Mouse (Mus musculus): ENCODE results near the gene Hmgn1. TPM values are rescaled to one million over a fixed set of nuclear protein-coding genes. Genes with fewer than 3 reads are reported as not detected.

The Hmgn1 gene
- polyA plus RNA-seq (2012; ENCODE audit: insufficient read depth, low replicate concordance) = 9.3 and 59.4 TPM in 2 replicates

DNA sequence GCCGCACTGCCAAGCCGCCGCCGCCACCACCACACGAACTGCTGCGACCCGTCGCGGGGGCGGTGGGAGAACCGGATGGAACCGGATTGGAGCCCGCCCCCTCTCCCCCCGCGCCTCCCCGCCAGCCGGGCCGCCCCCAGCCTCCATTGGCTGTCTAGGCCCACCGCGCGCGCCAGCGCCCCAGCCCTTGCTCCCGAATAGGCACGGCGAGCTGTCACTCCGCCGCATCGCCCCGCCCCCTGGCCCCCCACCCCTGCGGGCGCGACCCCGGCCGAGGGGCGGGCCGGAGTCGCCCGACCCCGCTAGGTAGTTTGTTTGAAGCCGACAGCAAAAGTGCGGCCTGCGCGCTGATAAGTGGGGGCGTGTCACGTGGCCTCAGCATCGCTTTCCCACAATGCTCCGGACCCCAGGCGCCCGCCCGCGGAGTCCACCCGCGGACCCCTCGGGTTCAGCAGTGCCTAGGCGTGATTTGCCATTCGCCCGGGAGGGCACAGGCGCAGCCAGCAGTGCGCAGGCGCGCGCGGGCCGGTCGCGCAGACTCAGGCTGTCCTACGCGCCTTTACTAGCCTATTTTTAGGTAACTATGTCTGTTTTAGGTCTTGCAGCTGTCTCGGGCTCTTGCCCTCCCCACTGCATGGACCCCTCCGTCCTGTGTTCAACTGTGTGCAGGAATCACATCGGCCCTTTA is at the start of gene Hmgn1:
Gene Hmgn1, minus strand, starts transcription at position 73 of the 688 bp plus-strand sequence.
- no peaks in the 10 kb centered on the region for H3K9me3 ChIP-seq
- peaks cover 29% of the 10 kb centered on the region for H3K36me3 ChIP-seq (replicated peaks; ENCODE audit: low read length)
- peaks cover 34% of the 10 kb centered on the region for H3K4me1 ChIP-seq
- peaks cover 37% of the 10 kb centered on the region for H3K27me3 ChIP-seq (replicated peaks)
- peak within 1 kb of the TSS; percentile 94 for H3K4me3 ChIP-seq (replicated peaks)
- TF ChIP-seq GATA1 (IDR thresholded peaks at IDR 0.05; ENCODE audit: borderline replicate concordance, low read length) = no peak
- TF ChIP-seq FLI1 (IDR thresholded peaks at IDR 0.05; ENCODE audit: low read length) = no peak

DNA sequence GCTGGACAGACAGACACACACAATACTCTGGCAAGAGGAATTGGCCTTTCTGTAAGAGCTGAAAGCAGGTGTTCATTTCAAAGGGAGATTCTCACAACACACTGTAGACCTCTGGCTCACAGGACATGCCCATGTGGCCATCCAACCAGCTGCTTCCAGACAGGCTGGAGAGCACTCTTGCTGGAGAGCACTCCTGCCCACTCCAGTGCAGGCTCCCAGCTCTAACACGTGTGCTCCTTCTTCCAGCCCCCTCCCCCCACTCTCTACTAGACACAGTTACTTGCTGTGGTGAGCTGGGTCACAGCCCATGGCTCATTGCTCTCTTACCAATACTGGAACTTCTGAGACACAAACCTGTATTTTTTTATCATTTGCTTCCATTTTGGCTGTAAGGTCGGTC is 47.9 kb upstream of the Hmgn1 start:
- Histone ChIP-seq H3K9me3 (peaks cover 23% of the 10 kb centered on the region), H3K4me1 (no peaks in the 10 kb centered on the region), H3K4me3 (replicated peaks) (no peak overlapping the region), H3K36me3 (replicated peaks; ENCODE audit: low read length) (no peaks in the 10 kb centered on the region), H3K27me3 (replicated peaks) (peaks cover 8% of the 10 kb centered on the region)
- TF ChIP-seq FLI1 (IDR thresholded peaks at IDR 0.05; ENCODE audit: low read length) = no peak
- no peak for TF ChIP-seq GATA1 (IDR thresholded peaks at IDR 0.05; ENCODE audit: borderline replicate concordance, low read length)

DNA sequence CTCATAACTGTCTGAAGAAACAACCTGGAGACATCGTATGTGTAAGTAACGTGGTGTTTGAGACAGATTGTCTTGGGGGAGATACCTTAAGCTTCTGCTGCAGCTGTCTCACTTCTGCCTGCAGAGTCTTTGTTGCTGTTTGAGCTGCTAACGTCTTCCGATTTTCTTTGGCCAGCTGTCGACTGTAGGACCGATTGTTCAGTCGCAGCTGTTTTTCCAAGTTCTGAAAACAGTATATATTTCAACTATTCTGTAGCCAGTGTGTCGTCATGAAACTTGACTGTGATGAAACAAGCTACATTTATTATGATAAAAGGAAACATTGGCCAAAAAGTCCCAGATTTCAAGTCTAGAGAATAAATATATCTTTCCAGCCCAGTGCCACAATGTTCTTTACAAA is 46.1 kb upstream of the Hmgn1 start:
- H3K9me3 ChIP-seq = peaks cover 8% of the 10 kb centered on the region
- H3K27me3 ChIP-seq (replicated peaks) = peaks cover 12% of the 10 kb centered on the region
- H3K4me1 ChIP-seq = peaks cover 4% of the 10 kb centered on the region
- H3K4me3 ChIP-seq (replicated peaks) = no peak overlapping the region
- no peaks in the 10 kb centered on the region for H3K36me3 ChIP-seq (replicated peaks; ENCODE audit: low read length)
- TF ChIP-seq GATA1 (IDR thresholded peaks at IDR 0.05; ENCODE audit: borderline replicate concordance, low read length) = no peak
- no peak for TF ChIP-seq FLI1 (IDR thresholded peaks at IDR 0.05; ENCODE audit: low read length)

DNA sequence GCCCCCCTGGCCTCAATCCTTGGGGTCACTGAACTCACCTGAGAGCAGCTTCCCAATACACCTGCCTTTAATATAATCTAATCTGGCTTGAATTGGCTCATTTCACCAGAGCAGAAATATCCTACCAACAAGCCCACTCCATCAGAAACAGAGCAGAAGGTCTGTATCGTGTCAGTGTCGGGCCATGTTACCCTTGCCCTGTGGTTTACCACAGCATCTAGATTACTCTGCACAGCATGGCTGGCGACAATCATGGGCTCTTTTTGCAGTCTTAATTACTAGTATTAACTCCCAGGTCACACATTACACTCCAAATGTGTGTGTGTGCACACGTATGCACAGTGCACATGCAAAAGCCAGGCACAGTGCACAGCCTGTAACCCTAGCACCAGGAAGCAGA is 41.3 kb upstream of the Hmgn1 start:
- H3K36me3 ChIP-seq (replicated peaks; ENCODE audit: low read length) = no peaks in the 10 kb centered on the region

DNA sequence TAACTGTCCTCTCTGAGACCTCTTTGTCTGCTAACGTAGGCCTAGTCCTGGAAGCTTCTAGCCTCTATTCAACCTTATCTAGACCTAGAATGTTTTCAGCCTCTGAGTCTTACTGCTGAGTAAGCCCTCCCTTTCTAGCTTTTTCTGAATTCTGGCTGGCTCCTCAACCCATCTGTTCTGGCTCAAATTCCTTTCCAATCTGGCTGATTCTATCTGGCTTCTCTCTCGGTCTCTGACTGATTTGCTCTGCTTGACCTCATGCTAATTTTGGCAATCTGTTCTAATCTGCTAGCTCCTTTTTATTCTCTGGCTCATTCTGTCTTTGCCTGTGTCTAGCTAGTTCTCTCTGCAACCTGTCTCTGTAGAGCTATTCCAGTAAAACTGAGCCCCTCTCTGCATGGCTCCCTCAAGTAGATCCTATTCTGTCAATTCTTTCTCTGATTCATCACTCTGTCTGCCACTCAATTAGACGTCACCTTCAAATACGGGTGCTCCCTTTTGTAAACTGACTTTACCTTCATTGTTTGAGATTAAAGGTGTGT is 38.3 kb upstream of the Hmgn1 start:
- Histone ChIP-seq H3K27me3 (replicated peaks) (peaks cover 11% of the 10 kb centered on the region), H3K9me3 (peaks cover 10% of the 10 kb centered on the region; the same call in 1 of the 2 replicates), H3K36me3 (replicated peaks; ENCODE audit: low read length) (no peaks in the 10 kb centered on the region), H3K4me1 (peaks cover 5% of the 10 kb centered on the region), H3K4me3 (replicated peaks) (no peak overlapping the region)
- no peak for TF ChIP-seq GATA1 (IDR thresholded peaks at IDR 0.05; ENCODE audit: borderline replicate concordance, low read length)
- no peak for TF ChIP-seq FLI1 (IDR thresholded peaks at IDR 0.05; ENCODE audit: low read length)

More for the DNA sequence above, 41.3 kb upstream of the Hmgn1 start:
- TF ChIP-seq GATA1 (IDR thresholded peaks at IDR 0.05; ENCODE audit: borderline replicate concordance, low read length) (no peak), FLI1 (IDR thresholded peaks at IDR 0.05; ENCODE audit: low read length) (no peak)
- Histone ChIP-seq H3K27me3 (replicated peaks) (peaks cover 9% of the 10 kb centered on the region), H3K4me1 (peaks cover 5% of the 10 kb centered on the region), H3K9me3 (peaks cover 10% of the 10 kb centered on the region; the same call in 1 of the 2 replicates), H3K4me3 (replicated peaks) (no peak overlapping the region)

DNA sequence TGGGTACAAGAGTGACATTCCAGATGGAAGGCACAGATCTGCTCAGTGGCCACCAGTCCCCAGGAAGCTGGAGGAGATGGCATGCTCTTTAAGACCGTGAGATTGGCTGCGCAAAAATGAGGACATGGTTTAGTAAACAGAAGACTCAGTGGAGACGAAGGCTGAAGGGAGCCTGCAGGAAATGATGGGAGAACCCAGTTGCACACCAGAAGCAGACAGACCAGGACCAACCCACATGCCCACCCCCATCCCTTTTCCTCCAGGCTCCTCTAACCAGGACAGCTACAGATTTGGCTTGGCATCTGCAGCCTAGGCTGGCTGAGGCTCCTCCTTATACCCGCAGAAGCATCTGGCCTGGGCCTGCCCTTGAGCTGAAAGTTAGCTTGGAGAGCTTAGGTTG is 33.8 kb upstream of the Hmgn1 start:
- peaks cover 19% of the 10 kb centered on the region for H3K27me3 ChIP-seq (replicated peaks)
- peaks cover 10% of the 10 kb centered on the region for H3K9me3 ChIP-seq
- TF ChIP-seq GATA1 (IDR thresholded peaks at IDR 0.05; ENCODE audit: borderline replicate concordance, low read length) = no peak
- no peak for TF ChIP-seq FLI1 (IDR thresholded peaks at IDR 0.05; ENCODE audit: low read length)
- no peak overlapping the region for H3K4me3 ChIP-seq (replicated peaks)
- H3K36me3 ChIP-seq (replicated peaks; ENCODE audit: low read length) = peaks cover 26% of the 10 kb centered on the region
- peaks cover 14% of the 10 kb centered on the region for H3K4me1 ChIP-seq

DNA sequence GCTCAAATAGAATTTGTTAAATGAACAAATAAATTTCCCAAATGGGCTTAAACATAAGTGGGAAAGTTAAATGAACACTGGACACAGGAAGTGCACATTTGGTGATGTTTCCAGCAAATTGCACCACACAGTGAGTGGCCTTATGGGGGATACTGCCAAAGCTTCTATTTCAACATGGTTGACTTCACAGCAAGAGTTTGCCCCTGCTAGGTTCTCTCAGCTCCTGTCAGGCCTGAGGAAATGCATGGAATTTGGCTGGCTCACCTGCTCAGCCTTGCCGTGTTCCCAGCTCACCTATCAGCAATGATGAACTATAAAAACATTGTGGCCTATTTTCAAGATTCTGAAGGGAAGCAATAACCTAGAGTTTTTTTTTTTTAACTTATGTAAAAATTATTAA is 33.4 kb upstream of the Hmgn1 start:
- Histone ChIP-seq H3K9me3 (peaks cover 8% of the 10 kb centered on the region), H3K36me3 (replicated peaks; ENCODE audit: low read length) (peaks cover 29% of the 10 kb centered on the region), H3K4me1 (peaks cover 14% of the 10 kb centered on the region), H3K27me3 (replicated peaks) (peaks cover 16% of the 10 kb centered on the region), H3K4me3 (replicated peaks) (no peak overlapping the region)
- TF ChIP-seq GATA1 (IDR thresholded peaks at IDR 0.05; ENCODE audit: borderline replicate concordance, low read length) = no peak
- no peak for TF ChIP-seq FLI1 (IDR thresholded peaks at IDR 0.05; ENCODE audit: low read length)

DNA sequence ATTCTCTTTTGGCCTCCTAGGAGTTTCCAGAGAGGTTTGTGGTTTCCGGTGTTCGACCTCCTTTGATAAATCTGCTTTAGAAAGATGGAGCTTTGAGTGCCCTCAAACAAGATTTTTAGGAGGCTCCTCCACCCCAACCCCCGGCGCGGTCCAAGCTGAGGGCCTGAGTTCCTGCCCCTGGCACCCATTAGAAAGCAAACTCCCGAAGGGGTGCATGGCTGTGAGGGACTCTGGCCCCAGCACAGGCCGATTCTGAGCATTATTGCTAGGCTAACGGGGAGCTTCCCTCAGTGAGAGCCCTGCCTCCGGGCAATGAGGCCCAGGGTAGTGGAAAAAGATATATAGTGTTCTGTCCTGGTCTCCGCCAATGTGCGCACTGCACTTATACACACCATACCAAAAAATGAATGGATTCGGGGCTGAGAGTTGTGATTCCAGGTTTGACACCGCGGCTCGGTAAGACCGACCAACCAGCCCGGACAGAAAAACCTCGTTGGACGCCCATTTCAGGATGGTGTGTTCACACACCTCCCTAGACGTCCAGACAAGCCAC is 32.3 kb upstream of the Hmgn1 start:
- H3K9me3 ChIP-seq = peaks cover 8% of the 10 kb centered on the region
- H3K36me3 ChIP-seq (replicated peaks; ENCODE audit: low read length) = peaks cover 39% of the 10 kb centered on the region
- TF ChIP-seq FLI1 (IDR thresholded peaks at IDR 0.05; ENCODE audit: low read length) = no peak
- no peak for TF ChIP-seq GATA1 (IDR thresholded peaks at IDR 0.05; ENCODE audit: borderline replicate concordance, low read length)
- H3K27me3 ChIP-seq (replicated peaks) = peaks cover 16% of the 10 kb centered on the region
- H3K4me3 ChIP-seq (replicated peaks) = no peak overlapping the region
- peaks cover 14% of the 10 kb centered on the region for H3K4me1 ChIP-seq

DNA sequence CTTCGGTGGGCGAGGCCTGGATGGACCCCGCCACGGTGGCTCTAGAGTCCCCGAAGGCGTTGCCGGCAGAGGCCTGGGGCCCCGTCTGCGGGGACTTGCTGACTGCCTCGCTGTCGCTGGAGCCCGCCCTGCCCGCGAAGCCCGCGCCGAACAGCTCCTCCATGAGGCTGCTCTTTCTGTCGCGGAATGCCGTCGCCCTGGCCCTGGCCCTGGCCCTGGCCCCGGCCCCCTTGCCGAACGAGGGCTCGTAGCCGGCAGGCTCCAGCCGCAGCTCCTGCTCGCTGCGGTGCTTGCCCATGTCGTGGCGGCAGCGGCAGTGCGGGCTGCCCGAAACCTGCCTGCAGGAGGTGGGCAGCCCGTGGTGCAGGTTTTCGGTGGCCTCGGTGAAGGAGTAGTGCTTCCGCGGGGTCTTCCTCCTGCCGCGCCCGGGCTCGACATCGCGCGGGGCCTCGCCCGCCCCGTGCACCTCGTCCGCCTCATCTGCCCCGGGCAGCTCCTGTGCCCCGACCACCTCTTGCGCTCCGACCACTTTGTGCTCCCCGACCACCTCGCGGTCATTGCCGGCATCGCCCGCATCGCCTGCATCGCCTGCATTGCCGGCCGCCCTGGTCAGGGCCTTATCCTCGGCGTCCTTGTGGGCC is 31.7 kb upstream of the Hmgn1 start:
- H3K36me3 ChIP-seq (replicated peaks; ENCODE audit: low read length) = peaks cover 44% of the 10 kb centered on the region
- H3K4me3 ChIP-seq (replicated peaks) = peak overlapping the region; percentile 77
- H3K27me3 ChIP-seq (replicated peaks) = peaks cover 16% of the 10 kb centered on the region
- H3K9me3 ChIP-seq = peaks cover 8% of the 10 kb centered on the region
- H3K4me1 ChIP-seq = peaks cover 14% of the 10 kb centered on the region
- TF ChIP-seq FLI1 (IDR thresholded peaks at IDR 0.05; ENCODE audit: low read length) (no peak), GATA1 (IDR thresholded peaks at IDR 0.05; ENCODE audit: borderline replicate concordance, low read length) (no peak)
